Mouse (Mus musculus) lung, postnatal 4 days (tissue): ENCODE measurements at regions not wholly inside any gene's neighbourhood (a gene's known extent, or its start where the extent isn't known, plus 50 kb on each side); places are given as distances from the start of the nearest gene placed in this dataset.

Source experiments
- DNase-seq, 2 experiments: peaks; one replicate each; pipeline ENCODE4 v3.0.0; 2021

DNA sequence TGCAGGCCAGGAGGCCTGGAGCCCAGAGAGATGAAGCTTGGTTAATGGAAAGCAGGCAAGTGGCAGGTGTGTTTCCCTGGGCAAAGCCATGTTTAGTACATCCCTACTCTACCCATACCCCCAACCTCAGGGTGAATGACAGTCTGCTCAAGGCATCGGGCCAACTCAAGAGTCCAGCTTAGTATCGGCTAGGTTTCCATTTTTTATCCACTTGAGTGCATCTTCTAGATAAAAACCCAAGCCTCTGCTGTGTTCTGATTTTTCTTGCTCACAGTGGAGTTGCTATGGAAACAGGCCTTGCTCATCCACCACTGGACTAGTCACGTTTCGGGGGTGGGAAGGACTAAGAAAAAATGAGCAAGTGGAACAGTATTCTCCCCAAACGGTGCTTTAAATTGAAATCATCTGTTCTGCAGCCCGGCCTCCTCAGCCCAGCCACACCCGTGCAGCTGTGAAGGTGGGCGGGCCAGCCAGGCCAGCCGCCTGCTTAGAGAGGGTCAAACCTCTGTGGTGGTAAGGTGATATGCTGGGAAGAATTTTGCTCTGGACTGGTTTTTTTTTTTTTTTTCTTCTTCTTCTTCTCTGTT is 94.0 kb downstream of the Snx19 start:
- DNase-seq, result no peak

GRCm38 (mm10) chr9:30520116-30520515 is 93.2 kb downstream of the Snx19 start:
- DNase-seq, result no peak

DNA sequence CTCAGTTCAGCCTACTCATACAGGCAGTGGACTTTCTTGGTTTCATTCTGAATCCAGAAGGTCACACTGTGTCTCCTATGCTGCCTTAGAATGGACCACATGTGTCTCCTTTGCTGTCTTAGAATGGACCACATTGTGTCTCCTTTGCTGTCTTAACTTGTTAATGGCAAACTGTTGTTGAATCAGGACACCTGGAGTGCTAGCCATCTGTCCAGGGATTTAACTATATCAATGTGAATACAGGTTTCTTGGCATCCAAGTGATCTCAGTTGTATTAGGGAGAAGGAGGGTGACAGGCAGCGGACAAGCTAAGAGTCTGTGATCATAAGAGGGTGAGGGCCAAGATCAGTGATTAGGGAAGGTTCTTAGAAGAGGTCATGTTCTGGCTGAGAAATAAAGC is 92.3 kb downstream of the Snx19 start:
- DNase-seq, result no peak
